Mouse (Mus musculus): ENCODE measurements around the gene Bdnf. TPM values are rescaled to one million over a fixed set of nuclear protein-coding genes. Genes with fewer than 3 reads are reported as not detected.

Gene Bdnf
- polyA plus RNA-seq, 1 experiment, result 3.3 TPM

GRCm38 (mm10) chr2:109725261-109725660 lies 50.8 kb downstream of the Bdnf start:
- Histone ChIP-seq H3K79me2 (ENCODE audit: control insufficient read depth, insufficient read depth) (no peaks in the 10 kb centered on the region), H3ac (ENCODE audit: control insufficient read depth, insufficient read length) (no peak overlapping the region), H3K4me3 (no peak overlapping the region), H3K36me3 (ENCODE audit: control insufficient read depth, insufficient read depth) (peaks cover 12% of the 10 kb centered on the region), H3K27me3 (ENCODE audit: control insufficient read depth, insufficient read depth, insufficient read length) (no peaks in the 10 kb centered on the region), H3K4me2 (ENCODE audit: low read depth) (no peak overlapping the region)
- TF ChIP-seq E2F4 (IDR thresholded peaks at IDR 0.05; ENCODE audit: insufficient read depth) (no peak), CEBPB (IDR thresholded peaks at IDR 0.05; ENCODE audit: insufficient read depth, poor library complexity, severe bottlenecking) (no peak), POLR2AphosphoS2 (IDR thresholded peaks at IDR 0.05; ENCODE audit: insufficient read length, low read depth) (no peak), REST (IDR thresholded peaks at IDR 0.05; ENCODE audit: insufficient read depth, insufficient read length) (no peak), MYOG (IDR thresholded peaks at IDR 0.05; ENCODE audit: control insufficient read depth in 1 of 3, insufficient read depth in 1 of 3, insufficient read length in 2 of 3, low read depth in 2 of 3) (no peak), POLR2A (IDR thresholded peaks at IDR 0.05; ENCODE audit: insufficient read length, low read depth) (no peak), USF1 (IDR thresholded peaks at IDR 0.05; ENCODE audit: low read depth) (no peak), MYOD1 (IDR thresholded peaks at IDR 0.05; ENCODE audit: control insufficient read depth in 1 of 3, insufficient read length in 2 of 3, low read depth in 2 of 3) (no peak), TCF3 (IDR thresholded peaks at IDR 0.05; ENCODE audit: insufficient read length, low read depth) (no peak), MAX (IDR thresholded peaks at IDR 0.05; ENCODE audit: low read depth) (no peak), TCF12 (IDR thresholded peaks at IDR 0.05; ENCODE audit: insufficient read depth, poor library complexity, severe bottlenecking) (no peak), SRF (IDR thresholded peaks at IDR 0.05; ENCODE audit: control insufficient read depth, insufficient read length, low read depth) (no peak)

- TF ChIP-seq TCF12 (IDR thresholded peaks at IDR 0.05; ENCODE audit: insufficient read depth, poor library complexity, severe bottlenecking) (no peak), REST (IDR thresholded peaks at IDR 0.05; ENCODE audit: insufficient read depth, insufficient read length) (no peak), USF1 (IDR thresholded peaks at IDR 0.05; ENCODE audit: low read depth) (no peak), POLR2A (IDR thresholded peaks at IDR 0.05; ENCODE audit: insufficient read length, low read depth) (no peak), TCF3 (IDR thresholded peaks at IDR 0.05; ENCODE audit: insufficient read length, low read depth) (no peak), E2F4 (IDR thresholded peaks at IDR 0.05; ENCODE audit: insufficient read depth) (no peak), MAX (IDR thresholded peaks at IDR 0.05; ENCODE audit: low read depth) (no peak), CEBPB (IDR thresholded peaks at IDR 0.05; ENCODE audit: insufficient read depth, poor library complexity, severe bottlenecking) (no peak), MYOG (IDR thresholded peaks at IDR 0.05; ENCODE audit: control insufficient read depth in 1 of 3, insufficient read depth in 1 of 3, insufficient read length in 2 of 3, low read depth in 2 of 3) (no peak), POLR2AphosphoS2 (IDR thresholded peaks at IDR 0.05; ENCODE audit: insufficient read length, low read depth) (no peak), MYOD1 (IDR thresholded peaks at IDR 0.05; ENCODE audit: control insufficient read depth in 1 of 3, insufficient read length in 2 of 3, low read depth in 2 of 3) (no peak), SRF (IDR thresholded peaks at IDR 0.05; ENCODE audit: control insufficient read depth, insufficient read length, low read depth) (no peak)
- no peak overlapping the region for H3K4me2 ChIP-seq (ENCODE audit: low read depth)
- peaks cover 12% of the 10 kb centered on the region for H3K36me3 ChIP-seq (ENCODE audit: control insufficient read depth, insufficient read depth)
- H3ac ChIP-seq (ENCODE audit: control insufficient read depth, insufficient read length), result no peak overlapping the region
- H3K27me3 ChIP-seq (ENCODE audit: control insufficient read depth, insufficient read depth, insufficient read length), result no peaks in the 10 kb centered on the region
- H3K79me2 ChIP-seq (ENCODE audit: control insufficient read depth, insufficient read depth), result no peaks in the 10 kb centered on the region
- no peak overlapping the region for H3K4me3 ChIP-seq
Observed at GRCm38 (mm10) chr2:109725831-109726230, 51.3 kb downstream of the Bdnf start.

GRCm38 (mm10) chr2:109729221-109729620 lies 54.7 kb downstream of the Bdnf start:
- Histone ChIP-seq H3K4me3 (no peak overlapping the region), H3K36me3 (ENCODE audit: control insufficient read depth, insufficient read depth) (peaks cover 4% of the 10 kb centered on the region), H3K79me2 (ENCODE audit: control insufficient read depth, insufficient read depth) (no peaks in the 10 kb centered on the region), H3K27me3 (ENCODE audit: control insufficient read depth, insufficient read depth, insufficient read length) (no peaks in the 10 kb centered on the region), H3ac (ENCODE audit: control insufficient read depth, insufficient read length) (no peak overlapping the region), H3K4me2 (ENCODE audit: low read depth) (no peak overlapping the region)
- TF ChIP-seq MYOD1 (IDR thresholded peaks at IDR 0.05; ENCODE audit: control insufficient read depth in 1 of 3, insufficient read length in 2 of 3, low read depth in 2 of 3) (no peak), REST (IDR thresholded peaks at IDR 0.05; ENCODE audit: insufficient read depth, insufficient read length) (no peak), POLR2AphosphoS2 (IDR thresholded peaks at IDR 0.05; ENCODE audit: insufficient read length, low read depth) (no peak)

- TF ChIP-seq SRF (IDR thresholded peaks at IDR 0.05; ENCODE audit: control insufficient read depth, insufficient read length, low read depth) (no peak), TCF3 (IDR thresholded peaks at IDR 0.05; ENCODE audit: insufficient read length, low read depth) (no peak), MYOG (IDR thresholded peaks at IDR 0.05; ENCODE audit: control insufficient read depth in 1 of 3, insufficient read depth in 1 of 3, insufficient read length in 2 of 3, low read depth in 2 of 3) (no peak), MAX (IDR thresholded peaks at IDR 0.05; ENCODE audit: low read depth) (no peak)
- H3K4me3 ChIP-seq, result no peak overlapping the region
- no peak overlapping the region for H3K4me2 ChIP-seq (ENCODE audit: low read depth)
- no peaks in the 10 kb centered on the region for H3K79me2 ChIP-seq (ENCODE audit: control insufficient read depth, insufficient read depth)
- H3K36me3 ChIP-seq (ENCODE audit: control insufficient read depth, insufficient read depth), result no peaks in the 10 kb centered on the region
- no peak overlapping the region for H3ac ChIP-seq (ENCODE audit: control insufficient read depth, insufficient read length)
- no peaks in the 10 kb centered on the region for H3K27me3 ChIP-seq (ENCODE audit: control insufficient read depth, insufficient read depth, insufficient read length)
Observed at GRCm38 (mm10) chr2:109733201-109734039, 58.9 kb downstream of the Bdnf start.

- Histone ChIP-seq H3ac (ENCODE audit: control insufficient read depth, insufficient read length) (no peak overlapping the region), H3K4me3 (no peak overlapping the region), H3K36me3 (ENCODE audit: control insufficient read depth, insufficient read depth) (no peaks in the 10 kb centered on the region), H3K4me2 (ENCODE audit: low read depth) (no peak overlapping the region), H3K79me2 (ENCODE audit: control insufficient read depth, insufficient read depth) (no peaks in the 10 kb centered on the region), H3K27me3 (ENCODE audit: control insufficient read depth, insufficient read depth, insufficient read length) (no peaks in the 10 kb centered on the region)
- TF ChIP-seq TCF3 (IDR thresholded peaks at IDR 0.05; ENCODE audit: insufficient read length, low read depth) (no peak), SRF (IDR thresholded peaks at IDR 0.05; ENCODE audit: control insufficient read depth, insufficient read length, low read depth) (no peak), MAX (IDR thresholded peaks at IDR 0.05; ENCODE audit: low read depth) (no peak), MYOD1 (IDR thresholded peaks at IDR 0.05; ENCODE audit: control insufficient read depth in 1 of 3, insufficient read length in 2 of 3, low read depth in 2 of 3) (no peak), REST (IDR thresholded peaks at IDR 0.05; ENCODE audit: insufficient read depth, insufficient read length) (no peak), MYOG (IDR thresholded peaks at IDR 0.05; ENCODE audit: control insufficient read depth in 1 of 3, insufficient read depth in 1 of 3, insufficient read length in 2 of 3, low read depth in 2 of 3) (no peak), E2F4 (IDR thresholded peaks at IDR 0.05; ENCODE audit: insufficient read depth) (no peak), POLR2AphosphoS2 (IDR thresholded peaks at IDR 0.05; ENCODE audit: insufficient read length, low read depth) (no peak), CEBPB (IDR thresholded peaks at IDR 0.05; ENCODE audit: insufficient read depth, poor library complexity, severe bottlenecking) (no peak), POLR2A (IDR thresholded peaks at IDR 0.05; ENCODE audit: insufficient read length, low read depth) (no peak), TCF12 (IDR thresholded peaks at IDR 0.05; ENCODE audit: insufficient read depth, poor library complexity, severe bottlenecking) (no peak), USF1 (IDR thresholded peaks at IDR 0.05; ENCODE audit: low read depth) (no peak)
Observed at GRCm38 (mm10) chr2:109734228-109734627, 59.7 kb downstream of the Bdnf start.

All from myocyte (in vitro differentiated cells).